Mouse (Mus musculus) G1E (cell line): ENCODE measurements around the gene Atp9a. TPM values are rescaled to one million over a fixed set of nuclear protein-coding genes. Genes with fewer than 3 reads are reported as not detected.
A peak's percentile ranks its signal among the peaks of the same experiment; 100 is the strongest.

Experiments used
- ATAC-seq: 2 replicates; pipeline ENCODE4 v1.8.0; 2016; ENCODE audit warnings: mild to moderate bottlenecking; ENCODE audit not compliant: insufficient number of reproducible peaks, poor library complexity, low FRiP score, severe bottlenecking; ENCODE audit errors: extremely low read depth
- DNase-seq: peaks from one replicate; pipeline ENCODE4 v3.0.0; 2012; ENCODE audit warnings: low spot score
- H3K27me3 ChIP-seq: 2 replicates; pipeline ENCODE4 v1.6.1; 2012; ENCODE audit warnings: mild to moderate bottlenecking, low read length, inconsistent platforms; ENCODE audit not compliant: insufficient read depth
- H3K36me3 ChIP-seq: replicated peaks from 2 replicates; pipeline ENCODE3; 2012; ENCODE audit warnings: mild to moderate bottlenecking, inconsistent platforms
- H3K4me1 ChIP-seq: 2 replicates; pipeline ENCODE4 v1.6.1; 2012; ENCODE audit warnings: low read depth, low read length, inconsistent platforms, mixed read lengths; ENCODE audit not compliant: insufficient read depth
- H3K4me3 ChIP-seq: 2 replicates; pipeline ENCODE4 v1.5.1; 2012; ENCODE audit warnings: low read depth, mild to moderate bottlenecking, inconsistent platforms, low read length, moderate library complexity, mixed read lengths
- H3K9me3 ChIP-seq: replicated peaks from 2 replicates; pipeline ENCODE4 v1.6.1; 2012; ENCODE audit warnings: inconsistent platforms
- CTCF ChIP-seq: IDR thresholded peaks from 2 replicates; pipeline ENCODE4 v1.5.1; 2012; ENCODE audit warnings: low read depth, low read length, inconsistent platforms, mixed read lengths
- GATA1 ChIP-seq: IDR thresholded peaks from 2 replicates; pipeline ENCODE4 v1.6.1; 2012; ENCODE audit warnings: borderline replicate concordance, low read length, inconsistent platforms, mixed read lengths
- GATA2 ChIP-seq: IDR thresholded peaks from 2 replicates; pipeline ENCODE4 v1.6.1; 2012; ENCODE audit warnings: low read depth, low read length, inconsistent platforms, borderline replicate concordance
- POLR2AphosphoS5 ChIP-seq: IDR thresholded peaks from 2 replicates; pipeline ENCODE4 v1.6.1; 2012; ENCODE audit warnings: low read depth, low read length, inconsistent platforms; ENCODE audit not compliant: insufficient replicate concordance
- TAL1 ChIP-seq: conservative IDR thresholded peaks from 2 replicates; pipeline ENCODE4 v1.6.1; 2012; ENCODE audit warnings: low read depth, low read length, inconsistent platforms, mixed read lengths
- polyA plus RNA-seq: library from polyadenylated mRNA; stranded (reverse); fragments of >175 nt; gene quantifications from 2 replicates; pipeline ENCODE4 v1.2.3, GENCODE M21; 2012
- total RNA-seq, 2 experiments: library from RNA; stranded (forward) in 1 of 2; stranded (reverse) in 1 of 2; fragments of 200-1000 nt in 1 of 2; fragments of >200 nt in 1 of 2; fragmentation: Nextera tagmentation in 1 of 2; gene quantifications; 2 replicates each; pipeline ENCODE4 v1.2.3; 2014 to 2017

Atp9a gene
- total and polyA plus RNA-seq, 3 experiments = not detected

DNA sequence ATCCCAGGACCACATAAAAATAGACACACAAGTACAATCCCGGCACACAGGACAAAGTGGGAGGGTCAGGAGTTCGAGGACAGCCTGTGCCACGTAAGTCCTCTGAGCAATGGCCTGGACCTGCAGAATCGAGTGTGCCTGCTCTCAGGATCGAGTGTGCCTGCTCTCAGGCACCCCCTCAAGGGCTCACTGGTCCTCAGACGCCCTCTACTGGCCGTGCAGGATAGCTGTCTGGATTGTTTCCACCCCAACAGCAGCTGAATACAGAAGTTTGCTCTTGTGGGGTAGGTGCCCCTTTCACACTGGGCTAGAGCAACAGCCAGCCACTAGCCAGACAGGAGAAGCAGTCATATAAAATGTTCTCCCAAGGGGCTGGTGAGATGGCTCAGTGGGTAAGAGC, 90.5 kb downstream of the Atp9a start:
- ATAC-seq = no peak
- DNase-seq = no peak
- H3K36me3 ChIP-seq = no peaks in the 10 kb centered on the region

DNA sequence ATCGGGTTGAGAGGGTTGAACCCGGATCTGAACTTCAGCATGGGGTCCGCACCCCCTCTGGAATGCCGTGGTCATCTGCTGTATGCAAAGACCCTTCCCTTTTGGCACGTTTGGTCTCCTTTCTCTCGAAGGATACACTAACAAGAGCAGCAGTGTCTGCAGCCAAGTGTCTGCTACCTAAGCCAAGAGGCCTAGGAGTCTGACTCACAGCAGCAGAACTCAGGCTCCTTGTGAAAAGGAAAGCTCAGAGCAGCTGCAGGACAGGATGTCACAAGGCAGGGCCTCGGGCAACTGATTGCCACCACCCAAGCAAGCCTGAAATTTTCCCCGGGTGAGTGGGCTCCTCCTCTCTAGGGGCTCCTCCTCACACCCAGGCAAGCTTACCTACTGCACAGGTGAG, 94.0 kb downstream of the Atp9a start:
- peaks cover 86% of the 10 kb centered on the region for H3K9me3 ChIP-seq
- no peaks in the 10 kb centered on the region for H3K36me3 ChIP-seq
- DNase-seq = no peak
- no peaks in the 10 kb centered on the region for H3K27me3 ChIP-seq
- no peak for TF ChIP-seq CTCF
- no peak for TF ChIP-seq GATA1
- TF ChIP-seq TAL1 = no peak
- TF ChIP-seq POLR2AphosphoS5 = no peak
- TF ChIP-seq GATA2 = no peak
- peak overlapping the region; percentile 35; the same call in 1 of the 2 replicates for H3K4me3 ChIP-seq
- H3K4me1 ChIP-seq = no peaks in the 10 kb centered on the region
- no peak for ATAC-seq

More for the DNA sequence above, 90.5 kb downstream of the Atp9a start:
- TF ChIP-seq GATA2 = no peak
- no peak for TF ChIP-seq TAL1
- TF ChIP-seq CTCF = no peak
- no peak for TF ChIP-seq POLR2AphosphoS5
- TF ChIP-seq GATA1 = no peak
- peaks cover 93% of the 10 kb centered on the region for H3K9me3 ChIP-seq
- no peaks in the 10 kb centered on the region for H3K4me1 ChIP-seq
- H3K27me3 ChIP-seq = no peaks in the 10 kb centered on the region
- no peak overlapping the region for H3K4me3 ChIP-seq

DNA sequence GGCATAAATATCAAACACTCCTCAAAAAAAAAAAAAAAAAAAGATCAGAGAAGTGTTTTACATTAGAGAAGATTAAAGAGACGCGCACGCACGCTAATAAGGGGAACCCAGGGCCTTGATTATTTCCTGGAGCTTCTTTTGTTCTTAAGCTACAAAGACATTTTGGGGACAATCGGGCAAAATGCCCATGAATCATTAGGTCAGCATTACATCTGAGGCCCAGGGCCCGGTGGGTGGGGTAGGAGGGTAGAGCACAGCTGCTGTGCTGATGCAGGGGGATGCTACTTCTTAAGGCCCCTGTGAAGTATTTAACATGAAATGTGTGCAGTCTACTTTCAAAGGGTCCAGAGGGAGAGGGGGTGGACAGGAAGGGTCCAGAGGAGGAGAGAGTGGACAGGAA, 97.4 kb downstream of the Atp9a start:
- no peaks in the 10 kb centered on the region for H3K4me1 ChIP-seq
- no peak for ATAC-seq
- TF ChIP-seq GATA1 (no peak), TAL1 (no peak), GATA2 (no peak), POLR2AphosphoS5 (no peak), CTCF (no peak)
- peaks cover 87% of the 10 kb centered on the region for H3K9me3 ChIP-seq
- H3K4me3 ChIP-seq = no peak overlapping the region
- H3K27me3 ChIP-seq = no peaks in the 10 kb centered on the region
- DNase-seq = no peak
- no peaks in the 10 kb centered on the region for H3K36me3 ChIP-seq

DNA sequence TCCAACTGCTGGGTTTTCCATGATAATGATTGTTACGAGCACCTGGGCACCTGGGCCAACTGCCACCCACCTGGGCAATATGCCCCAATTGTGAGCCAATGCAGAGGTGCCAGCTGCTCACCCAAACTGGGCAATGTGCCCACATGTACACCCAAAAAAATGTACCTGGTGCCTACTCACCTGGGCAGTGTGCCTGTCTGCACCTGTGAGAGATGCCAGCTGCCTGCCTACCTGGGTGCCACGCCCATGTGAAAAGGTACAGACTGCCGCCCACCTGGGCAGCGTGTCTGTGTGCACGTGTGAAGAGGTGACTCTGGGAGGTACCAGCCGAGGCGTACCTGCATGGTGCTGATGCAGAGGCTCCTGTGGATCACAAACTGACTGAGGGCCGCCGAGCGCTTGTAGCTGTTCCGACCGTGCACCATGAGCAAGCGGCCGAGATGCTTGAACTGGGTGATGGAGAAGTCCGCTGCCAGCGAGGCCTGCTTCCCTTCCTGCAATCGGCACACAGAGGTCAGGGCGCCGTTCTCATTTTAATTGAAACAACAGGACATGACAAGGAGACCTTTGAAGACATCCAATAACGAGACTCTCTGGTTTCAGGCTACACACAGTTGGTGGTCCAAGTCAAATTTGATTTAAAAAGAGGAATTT, 98.6 kb downstream of the Atp9a start:
- Histone ChIP-seq H3K9me3 (peaks cover 87% of the 10 kb centered on the region), H3K4me1 (no peaks in the 10 kb centered on the region), H3K36me3 (no peaks in the 10 kb centered on the region), H3K27me3 (no peaks in the 10 kb centered on the region), H3K4me3 (peak overlapping the region; percentile 40; the same call in 1 of the 2 replicates)
- no peak for TF ChIP-seq POLR2AphosphoS5
- TF ChIP-seq TAL1 = no peak
- no peak for TF ChIP-seq GATA2
- TF ChIP-seq CTCF = no peak
- TF ChIP-seq GATA1 = no peak
- ATAC-seq (no peak), DNase-seq (no peak)

DNA sequence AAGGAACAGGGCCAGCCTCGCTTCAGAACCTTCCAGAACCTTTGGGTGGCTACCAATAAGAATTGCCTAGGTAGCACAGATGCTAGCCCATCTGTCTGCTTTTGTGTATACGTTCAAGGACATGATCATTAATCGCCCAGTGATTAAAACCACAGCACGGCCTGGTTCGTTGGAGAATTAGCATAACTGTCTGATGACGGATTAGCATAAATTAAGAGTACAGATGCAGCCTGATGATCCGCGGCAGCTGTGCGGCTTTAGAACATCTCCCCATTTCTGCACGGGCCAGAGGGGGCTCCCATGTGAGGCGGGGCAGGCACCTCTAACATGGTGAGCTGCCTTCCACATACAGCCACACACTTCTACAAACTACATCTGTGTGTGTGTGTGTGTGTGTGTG, 100.0 kb downstream of the Atp9a start:
- Histone ChIP-seq H3K9me3 (peaks cover 86% of the 10 kb centered on the region), H3K4me3 (no peak overlapping the region), H3K36me3 (no peaks in the 10 kb centered on the region), H3K4me1 (no peaks in the 10 kb centered on the region), H3K27me3 (no peaks in the 10 kb centered on the region)
- ATAC-seq = no peak
- TF ChIP-seq GATA1 = no peak
- TF ChIP-seq CTCF = no peak
- TF ChIP-seq TAL1 = no peak
- no peak for TF ChIP-seq GATA2
- no peak for TF ChIP-seq POLR2AphosphoS5
- no peak for DNase-seq

DNA sequence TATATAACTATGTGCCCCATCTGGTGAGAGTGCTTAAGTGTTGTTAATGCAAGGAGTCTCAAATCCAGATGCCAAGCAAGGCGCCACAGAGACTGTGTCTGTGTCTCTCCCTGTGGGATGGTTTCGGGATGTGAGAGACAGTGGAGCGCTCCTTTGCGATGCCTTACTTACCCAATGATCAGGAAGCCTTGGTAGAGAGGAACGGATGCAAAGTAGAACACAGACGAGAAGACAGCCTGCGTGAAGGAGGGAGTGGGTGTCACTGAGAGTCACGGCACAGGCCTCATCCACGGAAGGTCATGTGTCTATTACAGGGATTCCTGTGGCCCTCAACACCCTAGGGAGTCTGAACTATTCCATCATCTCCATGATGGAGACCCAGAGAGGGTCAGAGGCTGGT, 101.7 kb downstream of the Atp9a start:
- TF ChIP-seq GATA2 (no peak), GATA1 (no peak), TAL1 (no peak), CTCF (no peak), POLR2AphosphoS5 (no peak)
- H3K4me3 ChIP-seq = no peak overlapping the region
- peaks cover 90% of the 10 kb centered on the region for H3K9me3 ChIP-seq
- no peaks in the 10 kb centered on the region for H3K4me1 ChIP-seq
- DNase-seq (no peak), ATAC-seq (no peak)
- no peaks in the 10 kb centered on the region for H3K27me3 ChIP-seq
- no peaks in the 10 kb centered on the region for H3K36me3 ChIP-seq
